Mouse (Mus musculus) testis, adult 2 months (tissue): Measurements from ENCODE around the gene Mark2.

Source experiments
- CTCF ChIP-seq: fragments of 200-500 bp; IDR thresholded peaks from 2 replicates; pipeline ENCODE4 v1.5.1; 2012; ENCODE audit warnings: low read depth, mild to moderate bottlenecking, inconsistent platforms, low read length, moderate library complexity; ENCODE audit not compliant: control insufficient read depth, insufficient read depth, insufficient replicate concordance
- POLR2A ChIP-seq: fragments of 200-500 bp; IDR thresholded peaks from 2 replicates; pipeline ENCODE4 v1.6.1; 2012; ENCODE audit warnings: low read depth, mild to moderate bottlenecking, inconsistent platforms, low read length, moderate library complexity; ENCODE audit not compliant: control insufficient read depth

GRCm38 (mm10) chr19:7226511-7226914, 115.1 kb downstream of the Mark2 start:
- no peak for TF ChIP-seq CTCF
- TF ChIP-seq POLR2A = no peak
